Mouse (Mus musculus): Measurements from ENCODE around the gene Gata5.

DNA sequence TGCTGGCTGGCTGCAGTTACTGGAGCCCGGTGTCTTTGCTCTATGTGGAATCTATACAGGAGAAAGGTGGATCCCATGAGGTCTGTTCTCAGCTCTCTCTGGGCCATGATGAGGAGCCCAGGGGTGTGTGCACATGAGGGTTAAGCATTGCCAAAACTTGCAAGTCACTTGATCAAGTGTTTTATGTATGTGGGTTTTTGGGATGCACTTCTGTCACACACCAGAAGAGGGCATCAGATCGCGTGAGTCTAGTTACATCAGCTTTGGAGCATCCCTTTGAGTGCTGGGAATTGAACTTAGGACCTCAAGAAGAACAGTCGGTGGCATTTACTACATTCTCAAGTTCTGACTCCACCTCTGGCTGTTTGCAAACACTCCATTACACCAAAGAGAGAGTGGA, 29.9 kb downstream of the Gata5 start:
- no peak for TF ChIP-seq USF1 (IDR thresholded peaks at IDR 0.05; ENCODE audit: low read depth)
- TF ChIP-seq CTCF (IDR thresholded peaks at IDR 0.05; ENCODE audit: control insufficient read depth, insufficient read depth, insufficient read length), result no peak
